Mouse (Mus musculus) retina, embryonic 14.5 days (tissue): ENCODE results near the gene Tgfbr2.

Experiments
- DNase-seq: peaks from one replicate; pipeline ENCODE4 v3.0.0-alpha.2; 2015; ENCODE audit warnings: low spot score

Gene Tgfbr2

GRCm38 (mm10) chr9:116156501-116156900 is 18.7 kb downstream of the Tgfbr2 start:
- no peak for DNase-seq

- DNase-seq, result no peak
Measured at GRCm38 (mm10) chr9:116152878-116153277, 22.3 kb downstream of the Tgfbr2 start.

GRCm38 (mm10) chr9:116150725-116151396 is 24.3 kb downstream of the Tgfbr2 start:
- DNase-seq, result no peak

GRCm38 (mm10) chr9:116148809-116149208 is 26.4 kb downstream of the Tgfbr2 start:
- no peak for DNase-seq

GRCm38 (mm10) chr9:116146235-116146634 is 28.9 kb downstream of the Tgfbr2 start:
- DNase-seq, result no peak

GRCm38 (mm10) chr9:116145231-116145641 is 29.9 kb downstream of the Tgfbr2 start:
- DNase-seq, result no peak

GRCm38 (mm10) chr9:116140422-116140821 is 34.7 kb downstream of the Tgfbr2 start:
- DNase-seq, result no peak

- no peak for DNase-seq
Measured at GRCm38 (mm10) chr9:116139549-116139948, 35.6 kb downstream of the Tgfbr2 start.

GRCm38 (mm10) chr9:116138595-116139134 is 36.5 kb downstream of the Tgfbr2 start:
- DNase-seq, result peak; percentile 49

- no peak for DNase-seq
Measured at GRCm38 (mm10) chr9:116137645-116138044, 37.5 kb downstream of the Tgfbr2 start.

- DNase-seq, result no peak
Measured at GRCm38 (mm10) chr9:116136811-116137210, 38.3 kb downstream of the Tgfbr2 start.

- no peak for DNase-seq
Measured at GRCm38 (mm10) chr9:116136146-116136545, 39.0 kb downstream of the Tgfbr2 start.

- no peak for DNase-seq
Measured at GRCm38 (mm10) chr9:116134488-116134887, 40.7 kb downstream of the Tgfbr2 start.

GRCm38 (mm10) chr9:116133312-116133980 is 41.7 kb downstream of the Tgfbr2 start:
- no peak for DNase-seq

- DNase-seq, result no peak
Measured at GRCm38 (mm10) chr9:116128886-116129285, 46.3 kb downstream of the Tgfbr2 start.

GRCm38 (mm10) chr9:116128311-116128710 is 46.8 kb downstream of the Tgfbr2 start:
- no peak for DNase-seq

GRCm38 (mm10) chr9:116126494-116126893 is 48.7 kb downstream of the Tgfbr2 start:
- no peak for DNase-seq

GRCm38 (mm10) chr9:116122969-116123589 is 52.1 kb downstream of the Tgfbr2 start:
- no peak for DNase-seq

GRCm38 (mm10) chr9:116122544-116122943 is 52.6 kb downstream of the Tgfbr2 start:
- no peak for DNase-seq

- DNase-seq, result no peak
Measured at GRCm38 (mm10) chr9:116121472-116121871, 53.7 kb downstream of the Tgfbr2 start.

GRCm38 (mm10) chr9:116119990-116120389 is 55.2 kb downstream of the Tgfbr2 start:
- DNase-seq, result no peak

- no peak for DNase-seq
Measured at GRCm38 (mm10) chr9:116118332-116118872, 56.8 kb downstream of the Tgfbr2 start.

- DNase-seq, result no peak
Measured at GRCm38 (mm10) chr9:116115875-116116274, 59.3 kb downstream of the Tgfbr2 start.
